Mouse (Mus musculus): ENCODE results near the gene Nek6.

Nek6 gene

GRCm38 (mm10) chr2:38598395-38598794 lies 87.0 kb downstream of the Nek6 start:
- in situ Hi-C loops (cut with MboI; ENCODE audit: low pct_unique_long_range_greater_than_20kb in 1 of 2, low sequenced_read_pairs in 2 of 2, unreplicated experiment in 1 of 2) = no loop called here

- in situ Hi-C loops (cut with MboI; ENCODE audit: low pct_unique_long_range_greater_than_20kb in 1 of 2, low sequenced_read_pairs in 2 of 2, unreplicated experiment in 1 of 2) = no loop called here
Measured at GRCm38 (mm10) chr2:38600842-38601241, 89.4 kb downstream of the Nek6 start.

DNA sequence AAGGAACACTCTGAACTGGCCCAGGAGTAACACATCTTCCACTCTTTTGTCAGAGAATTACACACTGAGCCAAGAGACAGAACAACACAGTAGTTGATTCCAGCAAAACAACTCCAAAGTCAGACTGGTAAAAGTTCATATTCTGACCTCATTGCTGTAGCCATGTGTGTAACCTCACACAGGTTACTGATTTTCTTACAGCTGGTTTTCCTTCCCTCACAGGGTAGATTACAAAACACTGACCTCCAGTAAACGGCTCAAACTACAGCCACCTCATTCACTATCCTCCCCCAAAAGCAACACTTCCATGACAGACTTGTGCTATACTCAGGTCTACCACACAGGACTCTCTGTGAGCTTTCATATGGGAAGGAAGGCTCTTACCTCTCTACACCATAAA lies 96.3 kb downstream of the Nek6 start:
- in situ Hi-C loops (cut with MboI; ENCODE audit: low pct_unique_long_range_greater_than_20kb in 1 of 2, low sequenced_read_pairs in 2 of 2, unreplicated experiment in 1 of 2) = no loop called here

DNA sequence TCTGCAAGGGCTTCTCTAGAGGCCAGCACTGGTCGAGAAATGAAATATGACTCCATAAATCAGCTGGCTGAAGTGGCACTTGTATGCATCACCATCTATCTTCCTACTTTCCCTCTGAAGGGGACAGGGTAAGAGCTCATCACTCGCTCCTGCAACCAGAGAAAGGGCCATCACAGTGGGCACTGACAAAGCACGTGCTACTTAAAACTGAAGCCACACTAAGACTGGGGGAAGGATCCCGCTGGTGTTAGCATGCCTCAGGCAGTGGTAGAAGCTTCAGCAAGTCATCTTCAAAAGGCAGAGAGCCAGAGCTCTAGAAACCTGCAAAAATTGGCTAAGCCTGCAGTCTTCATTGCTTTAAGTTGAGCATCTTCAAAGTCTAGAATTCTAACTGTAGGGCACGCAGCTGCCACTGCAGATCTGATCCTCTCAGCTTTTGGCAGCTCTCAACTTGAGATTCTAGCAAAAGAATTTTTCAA lies 97.4 kb downstream of the Nek6 start:
- in situ Hi-C loops (cut with MboI; ENCODE audit: low pct_unique_long_range_greater_than_20kb in 1 of 2, low sequenced_read_pairs in 2 of 2, unreplicated experiment in 1 of 2) = no loop called here

DNA sequence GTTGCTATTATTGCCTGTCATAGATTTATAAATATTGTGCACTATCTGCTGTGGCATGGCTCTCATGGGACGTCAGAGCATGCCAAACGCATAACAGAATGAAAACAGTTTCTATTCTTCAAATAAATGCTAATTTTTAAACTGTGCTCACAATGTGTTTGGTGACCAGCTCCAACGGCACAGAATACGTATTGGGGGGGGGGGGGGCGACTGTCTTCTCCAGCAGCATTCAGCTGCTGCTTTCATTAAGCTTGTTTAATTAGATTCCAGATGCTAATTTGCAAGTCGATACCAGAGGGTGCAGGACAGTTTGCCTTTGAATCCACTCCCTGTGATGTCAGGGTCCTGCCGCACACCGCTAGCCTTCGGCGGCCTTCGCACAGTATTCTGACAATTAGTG lies 97.9 kb downstream of the Nek6 start:
- in situ Hi-C loops (cut with MboI; ENCODE audit: low pct_unique_long_range_greater_than_20kb in 1 of 2, low sequenced_read_pairs in 2 of 2, unreplicated experiment in 1 of 2) = no loop called here

- in situ Hi-C loops (cut with MboI; ENCODE audit: low pct_unique_long_range_greater_than_20kb in 1 of 2, low sequenced_read_pairs in 2 of 2, unreplicated experiment in 1 of 2) = no loop called here
Measured at GRCm38 (mm10) chr2:38610161-38610560, 98.7 kb downstream of the Nek6 start.

GRCm38 (mm10) chr2:38612596-38612995 lies 101.2 kb downstream of the Nek6 start:
- in situ Hi-C loops (cut with MboI; ENCODE audit: low pct_unique_long_range_greater_than_20kb in 1 of 2, low sequenced_read_pairs in 2 of 2, unreplicated experiment in 1 of 2) = no loop called here

- in situ Hi-C loops (cut with MboI; ENCODE audit: low pct_unique_long_range_greater_than_20kb in 1 of 2, low sequenced_read_pairs in 2 of 2, unreplicated experiment in 1 of 2) = no loop called here
Measured at GRCm38 (mm10) chr2:38613576-38613975, 102.1 kb downstream of the Nek6 start.

GRCm38 (mm10) chr2:38614437-38614836 lies 103.0 kb downstream of the Nek6 start:
- in situ Hi-C loops (cut with MboI; ENCODE audit: low pct_unique_long_range_greater_than_20kb in 1 of 2, low sequenced_read_pairs in 2 of 2, unreplicated experiment in 1 of 2) = no loop called here

- in situ Hi-C loops (cut with MboI; ENCODE audit: low pct_unique_long_range_greater_than_20kb in 1 of 2, low sequenced_read_pairs in 2 of 2, unreplicated experiment in 1 of 2) = no loop called here
Measured at GRCm38 (mm10) chr2:38616072-38616471, 104.6 kb downstream of the Nek6 start.

DNA sequence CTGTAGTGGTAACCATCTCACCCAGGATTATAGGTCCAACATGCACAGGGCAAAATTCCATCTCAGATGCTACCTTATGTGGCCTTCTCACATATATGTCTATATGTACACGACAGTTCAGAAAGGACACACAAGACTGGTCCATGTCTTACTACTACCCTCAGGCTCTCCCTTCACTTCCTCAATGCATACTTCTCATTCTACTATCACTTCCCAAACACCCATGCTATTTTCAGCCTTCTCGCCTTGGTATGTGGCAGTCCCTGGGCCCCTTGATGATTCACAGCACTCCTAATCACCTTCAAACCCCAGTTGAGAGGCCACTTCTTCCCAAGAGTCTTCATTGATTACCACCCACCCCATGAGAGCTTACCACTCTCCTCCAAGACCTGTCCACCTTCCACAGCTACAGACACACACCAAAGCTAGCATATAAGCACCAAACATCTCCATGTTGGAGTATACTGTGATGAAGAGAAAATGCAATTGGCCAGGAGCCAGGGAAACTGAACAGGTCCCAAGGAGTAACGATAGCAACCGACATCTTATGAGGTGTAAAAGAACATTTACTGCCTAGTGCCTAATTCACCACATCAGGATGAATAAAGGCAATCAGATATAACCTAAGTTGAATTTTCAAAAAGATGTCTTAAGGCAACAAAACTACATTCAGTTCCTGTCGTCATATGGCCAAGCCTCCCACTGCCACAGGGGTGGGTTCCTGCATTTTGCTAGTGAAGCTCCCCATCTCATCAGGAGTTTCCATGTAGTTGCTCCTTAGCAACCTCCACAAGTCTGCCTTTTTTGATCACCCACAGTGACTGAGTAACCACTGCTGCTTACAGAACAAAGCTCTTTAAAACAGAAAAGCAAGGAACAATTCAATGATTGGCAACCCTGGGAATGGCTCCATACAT lies 105.8 kb downstream of the Nek6 start:
- in situ Hi-C loops (cut with MboI; ENCODE audit: low pct_unique_long_range_greater_than_20kb in 1 of 2, low sequenced_read_pairs in 2 of 2, unreplicated experiment in 1 of 2) = no loop called here

GRCm38 (mm10) chr2:38619777-38620176 lies 108.3 kb downstream of the Nek6 start:
- in situ Hi-C loops (cut with MboI; ENCODE audit: low pct_unique_long_range_greater_than_20kb in 1 of 2, low sequenced_read_pairs in 2 of 2, unreplicated experiment in 1 of 2) = no loop called here

DNA sequence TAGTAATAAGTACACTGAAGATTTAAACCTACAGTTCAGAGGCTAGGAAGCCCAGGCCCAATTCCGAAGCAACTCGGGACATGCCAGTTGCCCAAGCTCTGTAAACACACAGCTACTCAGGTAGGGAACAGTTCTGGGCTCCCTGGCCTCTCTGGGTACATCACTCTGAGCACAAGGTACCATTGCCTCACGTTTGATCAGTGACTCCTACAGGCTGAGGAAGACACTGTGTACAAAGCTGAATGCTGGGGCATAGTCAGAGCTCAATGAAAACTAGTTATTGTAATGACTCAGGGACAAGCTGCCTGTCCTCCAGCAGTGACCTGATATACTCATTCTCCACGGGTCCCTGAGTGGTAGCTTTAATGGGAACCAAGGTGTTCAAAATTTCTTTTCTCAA lies 109.6 kb downstream of the Nek6 start:
- in situ Hi-C loops (cut with MboI; ENCODE audit: low pct_unique_long_range_greater_than_20kb in 1 of 2, low sequenced_read_pairs in 2 of 2, unreplicated experiment in 1 of 2) = no loop called here

DNA sequence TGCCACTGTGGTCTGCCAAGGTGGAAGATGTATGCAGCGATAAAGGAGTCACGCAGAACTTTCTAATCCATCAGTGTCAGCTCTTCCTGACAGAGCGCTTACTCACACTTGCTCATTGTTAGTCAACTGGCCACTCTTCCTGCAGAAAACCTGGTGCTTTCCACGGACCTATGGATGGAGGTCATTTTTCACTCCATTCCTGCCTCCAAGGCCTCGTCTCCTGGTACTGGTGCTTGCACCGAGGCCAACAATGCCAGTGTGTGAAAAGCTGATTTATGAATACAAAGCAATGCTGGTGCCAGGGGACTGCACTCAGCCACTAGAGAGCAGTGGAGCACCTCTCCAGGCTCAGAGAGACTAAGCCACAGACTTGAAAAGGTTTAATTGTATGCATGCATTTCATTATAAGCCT lies 110.2 kb downstream of the Nek6 start:
- in situ Hi-C loops (cut with MboI; ENCODE audit: low pct_unique_long_range_greater_than_20kb in 1 of 2, low sequenced_read_pairs in 2 of 2, unreplicated experiment in 1 of 2) = no loop called here

DNA sequence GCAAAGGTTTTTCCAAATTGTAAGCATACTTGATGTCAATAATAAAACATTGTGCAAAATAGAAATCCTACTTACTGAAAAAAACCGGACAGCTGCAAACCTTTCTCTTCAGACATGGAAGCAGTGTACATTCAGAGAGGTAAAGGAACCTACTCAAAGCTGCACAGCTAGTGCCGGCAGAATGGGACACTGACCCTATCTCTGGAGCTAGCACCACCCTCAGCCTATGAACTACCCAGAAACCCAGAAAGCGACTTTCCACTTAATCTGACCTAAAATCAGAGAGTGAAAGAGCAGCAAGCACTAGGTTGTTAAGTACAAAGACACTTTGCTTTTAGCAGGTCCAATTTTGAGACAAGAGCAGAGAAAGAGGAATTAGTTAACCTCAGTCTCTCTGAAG lies 112.0 kb downstream of the Nek6 start:
- in situ Hi-C loops (cut with MboI; ENCODE audit: low pct_unique_long_range_greater_than_20kb in 1 of 2, low sequenced_read_pairs in 2 of 2, unreplicated experiment in 1 of 2) = no loop called here

DNA sequence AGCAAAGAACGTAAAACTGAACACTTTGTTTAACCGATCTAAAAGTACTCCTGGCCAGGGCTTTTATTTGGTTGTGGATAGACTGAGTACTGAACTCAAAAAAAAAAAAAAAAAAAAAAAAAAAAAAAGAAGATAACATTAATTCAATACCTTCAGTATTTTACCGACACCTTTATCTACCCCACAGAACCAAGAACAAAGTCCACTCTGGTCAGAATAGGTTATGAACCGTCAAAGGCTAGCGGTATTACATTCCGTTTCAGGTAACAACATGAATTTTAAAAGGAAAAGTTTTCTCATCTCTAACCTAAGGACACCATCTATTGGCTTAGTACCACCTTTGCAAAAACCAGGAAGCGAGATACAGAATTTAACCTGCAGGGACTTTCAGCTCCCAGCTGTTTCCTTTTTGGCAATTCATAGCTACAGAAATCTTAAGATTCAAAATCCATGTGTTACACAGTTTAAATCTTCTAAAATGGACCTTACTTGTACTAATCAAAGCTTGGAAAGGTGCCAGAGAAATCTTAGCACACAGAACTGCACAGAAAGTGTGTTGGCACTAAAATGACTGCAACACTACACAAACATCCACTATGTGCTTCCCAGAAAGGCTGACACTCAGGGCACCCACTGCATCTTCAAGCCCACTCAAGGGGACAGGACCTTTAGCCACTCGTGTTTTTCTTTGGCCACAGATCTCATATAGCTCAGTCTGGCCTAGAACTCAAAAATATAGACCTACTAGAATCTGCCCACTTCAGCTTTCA lies 112.6 kb downstream of the Nek6 start:
- in situ Hi-C loops (cut with MboI; ENCODE audit: low pct_unique_long_range_greater_than_20kb in 1 of 2, low sequenced_read_pairs in 2 of 2, unreplicated experiment in 1 of 2) = no loop called here

GRCm38 (mm10) chr2:38628801-38629200 lies 117.4 kb downstream of the Nek6 start:
- in situ Hi-C loops (cut with MboI; ENCODE audit: low pct_unique_long_range_greater_than_20kb in 1 of 2, low sequenced_read_pairs in 2 of 2, unreplicated experiment in 1 of 2) = no loop called here

DNA sequence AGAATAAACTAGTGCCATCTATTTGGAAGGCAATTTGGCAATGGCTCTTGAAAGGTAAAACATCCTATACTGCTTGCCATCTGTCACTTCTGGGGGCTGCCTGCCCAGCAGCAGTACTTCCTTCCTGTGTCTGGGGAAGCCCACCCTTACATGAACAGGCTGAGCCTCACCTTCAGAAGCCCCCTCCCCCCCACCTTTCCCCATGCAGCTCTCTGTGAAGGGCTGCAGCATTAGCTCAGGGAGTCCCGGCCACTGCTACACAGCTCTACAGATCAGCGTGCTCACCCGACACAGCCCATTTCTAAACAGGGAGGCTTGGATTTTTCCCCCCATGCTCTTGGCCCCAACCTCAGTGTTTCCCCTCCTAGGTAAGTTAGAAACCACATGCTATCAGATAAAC lies 118.0 kb downstream of the Nek6 start:
- in situ Hi-C loops (cut with MboI; ENCODE audit: low pct_unique_long_range_greater_than_20kb in 1 of 2, low sequenced_read_pairs in 2 of 2, unreplicated experiment in 1 of 2) = no loop called here

- in situ Hi-C loops (cut with MboI; ENCODE audit: low pct_unique_long_range_greater_than_20kb in 1 of 2, low sequenced_read_pairs in 2 of 2, unreplicated experiment in 1 of 2) = no loop called here
Measured at GRCm38 (mm10) chr2:38630574-38630973, 119.1 kb downstream of the Nek6 start.
